ENCODE assay signal across 9 mouse cellular contexts in genomic region chr12:111920046-111920445, GRCm38 (mm10). TPM values are rescaled to one million over a fixed set of nuclear protein-coding genes. Genes with fewer than 3 reads are reported as not detected.
DNase-seq lines count a peak whose midpoint lies in the region; ATAC-seq and TF ChIP-seq lines count a peak whose summit lies in the region.
"Had no signal": no experiment of that assay in that cellular context is flagged by ENCODE, and none has a peak within 500 bp of the region (broad histone marks: within the 10 kb centered on the region; RNA-seq: fewer than 3 reads in every experiment).

No protein-coding gene starts in this region.

- H3K36me3 ChIP-seq in megakaryocyte, embryonic 14.5 days (replicated peaks; ENCODE audit: low read length), result peaks cover 2% of the 10 kb centered on the region

- H3K4me1 ChIP-seq in megakaryocyte, embryonic 14.5 days, result peaks cover 90% of the 10 kb centered on the region

- H3K27ac ChIP-seq in layer of hippocampus, adult 2 months, result peak overlapping the region; percentile 92
- H3K27ac ChIP-seq: hindbrain, embryonic 14.5 days had no signal

- TF ChIP-seq CTCF in layer of hippocampus, adult 2 months (conservative IDR thresholded peaks at IDR 0.05), result no peak

- DNase-seq in frontal cortex, postnatal 25 days (ENCODE audit: low spot score in 2 of 2), result no peak
- peak; percentile 76 to 81 for DNase-seq in layer of hippocampus, adult 2 months (ENCODE audit: low spot score in 2 of 2)
- peak; percentile 38 for DNase-seq in right cerebral cortex, postnatal 14 days
- no peak for DNase-seq in c-Kit-positive CD71-positive TER-119-positive erythroid progenitor cells, embryonic 14.5 days (ENCODE audit: low spot score)
- DNase-seq in adrenal gland, postnatal 25 days, result no peak

- H3K4me3 ChIP-seq in megakaryocyte, embryonic 14.5 days (replicated peaks), result peak overlapping the region; percentile 86
- no peak overlapping the region for H3K4me3 ChIP-seq in layer of hippocampus, adult 2 months

- H3K27me3 ChIP-seq in megakaryocyte, embryonic 14.5 days (replicated peaks), result peaks cover 27% of the 10 kb centered on the region

- no peaks in the 10 kb centered on the region; the same call in 1 of the 2 replicates for H3K9me3 ChIP-seq in megakaryocyte, embryonic 14.5 days

- peak; percentile 88 for ATAC-seq in frontal cortex, adult (ENCODE audit: low TSS enrichment)
- no peak for ATAC-seq in megakaryocyte, adult 5-6 weeks (ENCODE audit: poor library complexity, severe bottlenecking)

RNA-seq across cellular contexts. Expression of gene Ppp1r13b, which starts 12.1 kb away (rescaled TPM):
- polyA plus RNA-seq in megakaryocyte, embryonic 14.5 days (2012; ENCODE audit: insufficient read depth, low replicate concordance), result 15.6 and 22.6 TPM in 2 replicates
- total RNA-seq in megakaryocyte, adult 5-6 weeks (2015), result 3.8 and 6.9 TPM in 2 replicates
- total RNA-seq in megakaryocyte, adult 5-6 weeks (2017), result 2.8 and 3.3 TPM in 2 replicates
- total RNA-seq in layer of hippocampus, adult 2 months (2021), result 100 to 1,000 TPM; 101 to 106 TPM
- 16.3 and 18.1 TPM in 2 replicates for total RNA-seq in adrenal gland, postnatal 25 days (2021)

RNA-seq across cellular contexts. Expression of gene Atp5mpl, which starts 46.7 kb away (rescaled TPM):
- 15.5 TPM in 1 of 2 replicates, not detected in the other for polyA plus RNA-seq in megakaryocyte, embryonic 14.5 days (2012; ENCODE audit: insufficient read depth, low replicate concordance)
- total RNA-seq in megakaryocyte, adult 5-6 weeks (2015), result 371 and 395 TPM in 2 replicates
- total RNA-seq in megakaryocyte, adult 5-6 weeks (2017), result 580 and 630 TPM in 2 replicates
- total RNA-seq in layer of hippocampus, adult 2 months (2021), result 100 to 1,000 TPM; 331 to 353 TPM
- 333 and 344 TPM in 2 replicates for total RNA-seq in adrenal gland, postnatal 25 days (2021)

RNA-seq across cellular contexts. Expression of gene Tdrd9, which starts 51.3 kb away (rescaled TPM):
- polyA plus RNA-seq in megakaryocyte, embryonic 14.5 days (2012; ENCODE audit: insufficient read depth, low replicate concordance), result 0.30 TPM in 1 of 2 replicates, not detected in the other
- 0.07 TPM in 1 of 2 replicates, not detected in the other for total RNA-seq in megakaryocyte, adult 5-6 weeks (2015)
- not detected in 2 replicates for total RNA-seq in megakaryocyte, adult 5-6 weeks (2017)
- under 1 TPM in 1 of 2 experiments, not detected in 1; 0.44 TPM for total RNA-seq in layer of hippocampus, adult 2 months (2021)
- not detected in 2 replicates for total RNA-seq in adrenal gland, postnatal 25 days (2021)

Comparison
In these comparisons a context has a peak if more than half of its experiments do, and no peak if none do; other contexts are left out.
1. DNase-seq: peak in layer of hippocampus, adult 2 months (2 of 2) and right cerebral cortex, postnatal 14 days (single experiment); none in frontal cortex, postnatal 25 days (0 of 2), c-Kit-positive CD71-positive TER-119-positive erythroid progenitor cells, embryonic 14.5 days (single experiment) and adrenal gland, postnatal 25 days (single experiment).